Mouse (Mus musculus): Measurements from ENCODE around the gene Olfr1176.

The Olfr1176 gene

GRCm38 (mm10) chr2:88336421-88336820 is at the start of gene Olfr1176:
Olfr1176 (plus strand) TSS chr2:88336721.
- DNase-seq = no peak

- no peak for DNase-seq
Observed at GRCm38 (mm10) chr2:88315035-88315434, 21.5 kb upstream of the Olfr1176 start, which contains the start of gene Olfr1174-ps. Olfr1174-ps (minus strand) TSS chr2:88315135.

GRCm38 (mm10) chr2:88327115-88327514 is 9.4 kb upstream of the Olfr1176 start, which contains the start of gene Olfr1175-ps:
Olfr1175-ps (minus strand) TSS chr2:88327215.
- DNase-seq = no peak

- no peak for DNase-seq
Observed at GRCm38 (mm10) chr2:88346392-88346791, 9.9 kb downstream of the Olfr1176 start, which contains the start of gene Olfr1177-ps. Olfr1177-ps (minus strand) TSS chr2:88346492.

GRCm38 (mm10) chr2:88356304-88356703 is 19.8 kb downstream of the Olfr1176 start:
- no peak for DNase-seq

- no peak for DNase-seq
Observed at GRCm38 (mm10) chr2:88386762-88387161, 50.2 kb downstream of the Olfr1176 start, which contains the start of gene Olfr1178. Olfr1178 (plus strand) TSS chr2:88387062.

Measured in right cerebral cortex, adult 18-20 months (tissue).